34 mouse cellular contexts compared by ENCODE assay signal in the genomic region with DNA sequence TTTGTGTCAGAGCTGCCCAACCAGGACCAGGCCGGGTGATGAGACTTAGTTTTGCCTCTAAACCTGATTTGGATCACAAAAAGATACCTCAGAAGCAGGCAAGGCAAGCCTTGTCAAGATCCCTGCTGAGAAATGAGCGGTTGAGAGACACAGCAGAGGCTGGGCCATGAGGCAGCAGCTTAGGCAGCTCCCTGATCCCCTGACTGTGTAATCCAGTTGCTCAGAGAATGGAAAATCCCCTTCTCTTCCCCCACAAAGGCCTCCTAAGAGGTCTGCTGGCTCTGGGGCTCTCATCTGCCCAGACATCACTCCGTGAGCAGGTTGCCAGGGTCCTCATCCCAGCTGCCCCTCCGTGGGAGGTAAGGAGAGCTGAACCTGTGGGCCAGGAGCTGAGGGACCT. TPM values are rescaled to one million over a fixed set of nuclear protein-coding genes. Genes with fewer than 3 reads are reported as not detected.
DNase-seq lines count a peak whose midpoint lies in the region; ATAC-seq lines count a peak whose summit lies in the region.
"Had no signal": no experiment of that assay in that cellular context is flagged by ENCODE, and none has a peak within 500 bp of the region (broad histone marks: within the 10 kb centered on the region; RNA-seq: fewer than 3 reads in every experiment).

No protein-coding gene starts in this region.

- no peak overlapping the region for H3K9ac ChIP-seq in hindbrain, embryonic 11.5 days (ENCODE audit: low read depth, low read length)
- no peak overlapping the region for H3K9ac ChIP-seq in hindbrain, embryonic 16.5 days (ENCODE audit: low read depth, low read length)
- 0 out of 2 replicates have a peak overlapping the region, but pooled peaks have one; percentile 43 for H3K9ac ChIP-seq in hindbrain, embryonic 13.5 days
- no peak overlapping the region; the same call in 1 of the 2 replicates for H3K9ac ChIP-seq in midbrain, embryonic 12.5 days (replicated peaks)
- H3K9ac ChIP-seq in neural tube, embryonic 13.5 days: 0 out of 2 replicates have a peak overlapping the region, but pooled peaks have one; percentile 13
- H3K9ac ChIP-seq: embryonic facial prominence, embryonic 15.5 days; heart, embryonic 13.5 days; hindbrain, embryonic 15.5 days; limb, embryonic 15.5 days; liver, embryonic 13.5 days had no signal

- ATAC-seq in hindbrain, embryonic 11.5 days (ENCODE audit: low FRiP score): no peak
- no peak for ATAC-seq in hindbrain, embryonic 16.5 days
- no peak for ATAC-seq in hindbrain, embryonic 13.5 days (ENCODE audit: low FRiP score)
- ATAC-seq in midbrain, embryonic 12.5 days (ENCODE audit: low FRiP score, low read depth): peak; percentile 2; the same call in 1 of the 2 replicates
- no peak for ATAC-seq in neural tube, embryonic 13.5 days (ENCODE audit: low read depth)
- ATAC-seq in frontal cortex, adult (ENCODE audit: low TSS enrichment): no peak
- ATAC-seq: forebrain, embryonic 16.5 days; intestine, embryonic 16.5 days; lung, postnatal 0 days had no signal

- 6% methylated on average over 4 of the region's 4 CpGs for WGBS in hindbrain, embryonic 11.5 days
- under 1% methylated on average over 4 of the region's 4 CpGs for WGBS in hindbrain, embryonic 16.5 days
- WGBS in hindbrain, embryonic 13.5 days: 10% methylated on average over 4 of the region's 4 CpGs
- WGBS in midbrain, embryonic 12.5 days: 1% methylated on average over 4 of the region's 4 CpGs
- 9% methylated on average over 4 of the region's 4 CpGs for WGBS in neural tube, embryonic 13.5 days

- H3K4me2 ChIP-seq in hindbrain, embryonic 11.5 days (replicated peaks; ENCODE audit: low read depth, low read length): no peak overlapping the region
- H3K4me2 ChIP-seq in hindbrain, embryonic 16.5 days (ENCODE audit: low read length): no peak overlapping the region
- no peak overlapping the region for H3K4me2 ChIP-seq in hindbrain, embryonic 13.5 days
- no peak overlapping the region for H3K4me2 ChIP-seq in midbrain, embryonic 12.5 days (replicated peaks)
- H3K4me2 ChIP-seq in neural tube, embryonic 13.5 days: no peak overlapping the region
- H3K4me2 ChIP-seq: embryonic facial prominence, embryonic 15.5 days; heart, embryonic 13.5 days; hindbrain, embryonic 15.5 days; limb, embryonic 15.5 days; liver, embryonic 13.5 days had no signal

- no peaks in the 10 kb centered on the region; the same call in 1 of the 2 replicates for H3K27me3 ChIP-seq in hindbrain, embryonic 11.5 days (ENCODE audit: control insufficient read depth, insufficient read depth, low read length)
- no peaks in the 10 kb centered on the region; the same call in none of the 2 replicates for H3K27me3 ChIP-seq in hindbrain, embryonic 16.5 days (replicated peaks; ENCODE audit: control insufficient read depth, insufficient read depth, low read length)
- peaks cover 53% of the 10 kb centered on the region; the same call in 1 of the 2 replicates for H3K27me3 ChIP-seq in hindbrain, embryonic 13.5 days
- H3K27me3 ChIP-seq in midbrain, embryonic 12.5 days: peaks cover 35% of the 10 kb centered on the region
- H3K27me3 ChIP-seq in neural tube, embryonic 13.5 days: peaks cover 62% of the 10 kb centered on the region

- no peak for DNase-seq in hindbrain, embryonic 11.5 days (ENCODE audit: low spot score)
- DNase-seq in heart, postnatal 14 days: no peak
- DNase-seq: adrenal gland, postnatal 36 days; B cell, adult 2 months; cerebellum, adult 18-20 months; gastrocnemius, postnatal 10 days; heart, postnatal 10 days; kidney, adult 8-10 months; layer of hippocampus, postnatal 36 days; liver, embryonic 13.5 days; lung, adult 18-20 months; right cerebral cortex, adult 18-20 months; thymus, postnatal 4 days had no signal

- no peak overlapping the region for H3K4me3 ChIP-seq in hindbrain, embryonic 11.5 days (ENCODE audit: low read depth, low read length)
- no peak overlapping the region for H3K4me3 ChIP-seq in hindbrain, embryonic 16.5 days (ENCODE audit: low read length)
- no peak overlapping the region for H3K4me3 ChIP-seq in hindbrain, embryonic 13.5 days
- no peak overlapping the region for H3K4me3 ChIP-seq in midbrain, embryonic 12.5 days
- H3K4me3 ChIP-seq in neural tube, embryonic 13.5 days: no peak overlapping the region
- H3K4me3 ChIP-seq: embryonic facial prominence, embryonic 10.5 days; embryonic facial prominence, embryonic 15.5 days; heart, embryonic 13.5 days; hindbrain, embryonic 15.5 days; limb, embryonic 10.5 days; limb, embryonic 15.5 days; liver, embryonic 13.5 days had no signal

- no peaks in the 10 kb centered on the region for H3K4me1 ChIP-seq in hindbrain, embryonic 11.5 days (replicated peaks; ENCODE audit: control insufficient read depth, insufficient read depth, low read length)
- no peaks in the 10 kb centered on the region; the same call in 1 of the 2 replicates for H3K4me1 ChIP-seq in hindbrain, embryonic 16.5 days (ENCODE audit: control insufficient read depth, insufficient read depth, low read depth, low read length)
- peaks cover 19% of the 10 kb centered on the region for H3K4me1 ChIP-seq in hindbrain, embryonic 13.5 days (replicated peaks)
- H3K4me1 ChIP-seq in midbrain, embryonic 12.5 days: peaks cover 7% of the 10 kb centered on the region; the same call in 1 of the 2 replicates
- peaks cover 9% of the 10 kb centered on the region for H3K4me1 ChIP-seq in neural tube, embryonic 13.5 days (replicated peaks)
- H3K4me1 ChIP-seq: embryonic facial prominence, embryonic 15.5 days; limb, embryonic 15.5 days; liver, embryonic 13.5 days had no signal

- peak overlapping the region; percentile 53; the same call in 1 of the 2 replicates for H3K27ac ChIP-seq in hindbrain, embryonic 11.5 days (ENCODE audit: low read depth, low read length)
- no peak overlapping the region for H3K27ac ChIP-seq in hindbrain, embryonic 16.5 days (ENCODE audit: low read depth, low read length)
- H3K27ac ChIP-seq in hindbrain, embryonic 13.5 days: peak overlapping the region; percentile 45; the same call in 1 of the 2 replicates
- H3K27ac ChIP-seq in midbrain, embryonic 12.5 days (replicated peaks): peak overlapping the region; percentile 21; the same call in 1 of the 2 replicates
- H3K27ac ChIP-seq in neural tube, embryonic 13.5 days (replicated peaks): peak overlapping the region; percentile 20; the same call in 1 of the 2 replicates
- H3K27ac ChIP-seq: embryonic facial prominence, embryonic 10.5 days; embryonic facial prominence, embryonic 15.5 days; heart, embryonic 13.5 days; hindbrain, embryonic 15.5 days; kidney, postnatal 0 days; limb, embryonic 10.5 days; limb, embryonic 15.5 days; liver, embryonic 13.5 days; macrophage had no signal

- intact Hi-C loops in heart, postnatal 14 days (cut with DNase I): no loop called here

- no peaks in the 10 kb centered on the region for H3K36me3 ChIP-seq in hindbrain, embryonic 11.5 days (ENCODE audit: control insufficient read depth, insufficient read depth, low read length)
- no peaks in the 10 kb centered on the region for H3K36me3 ChIP-seq in hindbrain, embryonic 16.5 days (ENCODE audit: control insufficient read depth, insufficient read depth, low read length)
- peaks cover 18% of the 10 kb centered on the region for H3K36me3 ChIP-seq in hindbrain, embryonic 13.5 days
- H3K36me3 ChIP-seq in midbrain, embryonic 12.5 days: 0 out of 2 replicates have a peak, but pooled peaks cover 5% of the 10 kb centered on the region
- H3K36me3 ChIP-seq in neural tube, embryonic 13.5 days: peaks cover 10% of the 10 kb centered on the region
- H3K36me3 ChIP-seq: embryonic facial prominence, embryonic 10.5 days; embryonic facial prominence, embryonic 15.5 days; heart, embryonic 13.5 days; hindbrain, embryonic 15.5 days; limb, embryonic 10.5 days; limb, embryonic 15.5 days; liver, embryonic 13.5 days had no signal

- H3K9me3 ChIP-seq in hindbrain, embryonic 11.5 days (ENCODE audit: control insufficient read depth, low read length): no peaks in the 10 kb centered on the region
- H3K9me3 ChIP-seq in hindbrain, embryonic 16.5 days (ENCODE audit: control insufficient read depth, low read length): no peaks in the 10 kb centered on the region
- H3K9me3 ChIP-seq in hindbrain, embryonic 13.5 days: no peaks in the 10 kb centered on the region
- no peaks in the 10 kb centered on the region for H3K9me3 ChIP-seq in midbrain, embryonic 12.5 days
- no peaks in the 10 kb centered on the region for H3K9me3 ChIP-seq in neural tube, embryonic 13.5 days
- H3K9me3 ChIP-seq: embryonic facial prominence, embryonic 10.5 days; embryonic facial prominence, embryonic 15.5 days; heart, embryonic 13.5 days; hindbrain, embryonic 15.5 days; limb, embryonic 10.5 days; limb, embryonic 15.5 days; liver, embryonic 13.5 days had no signal

RNA-seq across cellular contexts. Expression of a gene that starts 14.6 kb away (rescaled TPM):
- 53.3 and 57.3 TPM in 2 replicates for polyA plus RNA-seq in hindbrain, embryonic 11.5 days (2014; fragmentation: Nextera tagmentation; extraction: Ambion mirVana)
- 35.9 and 43.0 TPM in 2 replicates for polyA plus RNA-seq in hindbrain, embryonic 16.5 days (2015; fragmentation: Nextera tagmentation; extraction: Ambion mirVana)
- polyA plus RNA-seq in hindbrain, embryonic 13.5 days (2015; fragmentation: Nextera tagmentation; extraction: Ambion mirVana): 64.6 and 67.7 TPM in 2 replicates
- polyA plus RNA-seq in midbrain, embryonic 12.5 days (2016; fragmentation: Nextera tagmentation; extraction: Ambion mirVana): 50.5 and 55.0 TPM in 2 replicates
- polyA plus RNA-seq in neural tube, embryonic 13.5 days (2015; fragmentation: Nextera tagmentation; extraction: Ambion mirVana): 50.0 and 58.8 TPM in 2 replicates
- not detected for total RNA-seq in heart, postnatal 14 days (2021)
- total RNA-seq: adrenal gland, adult 18-20 months; adrenal gland, postnatal 36 days; common myeloid progenitor, adult 5-6 weeks; gastrocnemius, postnatal 10 days; heart, adult 8-10 months; heart, postnatal 10 days; megakaryocyte-erythroid progenitor cell, adult 5-6 weeks had no signal
- polyA plus RNA-seq: heart, embryonic 13.5 days; macrophage; thymus, postnatal 0 days had no signal

RNA-seq across cellular contexts. Expression of a gene that starts 26.7 kb away (rescaled TPM):
- 59.9 and 64.5 TPM in 2 replicates for polyA plus RNA-seq in hindbrain, embryonic 11.5 days (2014; fragmentation: Nextera tagmentation; extraction: Ambion mirVana)
- polyA plus RNA-seq in hindbrain, embryonic 16.5 days (2015; fragmentation: Nextera tagmentation; extraction: Ambion mirVana): 51.0 and 52.1 TPM in 2 replicates
- polyA plus RNA-seq in hindbrain, embryonic 13.5 days (2015; fragmentation: Nextera tagmentation; extraction: Ambion mirVana): 56.9 and 57.4 TPM in 2 replicates
- 56.6 and 58.8 TPM in 2 replicates for polyA plus RNA-seq in midbrain, embryonic 12.5 days (2016; fragmentation: Nextera tagmentation; extraction: Ambion mirVana)
- 50.0 and 51.7 TPM in 2 replicates for polyA plus RNA-seq in neural tube, embryonic 13.5 days (2015; fragmentation: Nextera tagmentation; extraction: Ambion mirVana)
- 10 to 100 TPM; 11.0 to 12.3 TPM for total RNA-seq in heart, postnatal 14 days (2021)

Comparison
In these comparisons a context has a peak if more than half of its experiments do, and no peak if none do; other contexts are left out.
1. H3K9ac ChIP-seq: peak in hindbrain, embryonic 13.5 days (single experiment) and neural tube, embryonic 13.5 days (single experiment); none in hindbrain, embryonic 11.5 days (single experiment), hindbrain, embryonic 16.5 days (single experiment) and midbrain, embryonic 12.5 days (single experiment).